Mouse (Mus musculus) splenic B cell, adult 2 months (primary cell): Measurements from ENCODE around the gene Tjap1.
A peak's percentile ranks its signal among the peaks of the same experiment; 100 is the strongest.

Source experiments
- DNase-seq: peaks from one replicate; pipeline ENCODE4 v3.0.0-alpha.2; 2011; ENCODE audit warnings: low read depth, low spot score
- H3K27me3 ChIP-seq: 2 replicates; pipeline ENCODE4 v1.6.1; 2012; ENCODE audit warnings: mild to moderate bottlenecking, low read length, moderate library complexity, mixed read lengths; ENCODE audit not compliant: control insufficient read depth, poor library complexity, insufficient read depth, severe bottlenecking
- H3K36me3 ChIP-seq: 2 replicates; pipeline ENCODE4 v1.6.1; 2012; ENCODE audit warnings: mild to moderate bottlenecking, low read length, moderate library complexity, mixed read lengths; ENCODE audit not compliant: control insufficient read depth, poor library complexity, insufficient read depth, severe bottlenecking

The Tjap1 gene

GRCm38 (mm10) chr17:46297364-46298219 lies 14.8 kb upstream of the Tjap1 start, which contains the start of gene Dlk2:
Dlk2 (plus strand) TSS chr17:46297421.
- Histone ChIP-seq H3K36me3 (no peaks in the 10 kb centered on the region), H3K27me3 (peaks cover 4% of the 10 kb centered on the region)
- peak; percentile 42 for DNase-seq

- H3K36me3 ChIP-seq = no peaks in the 10 kb centered on the region
- no peak for DNase-seq
- peaks cover 4% of the 10 kb centered on the region for H3K27me3 ChIP-seq
Measured at GRCm38 (mm10) chr17:46297028-46297363, 14.2 kb upstream of the Tjap1 start.

- H3K27me3 ChIP-seq = peaks cover 4% of the 10 kb centered on the region
- no peaks in the 10 kb centered on the region for H3K36me3 ChIP-seq
- DNase-seq = peak; percentile 57
Measured at GRCm38 (mm10) chr17:46296601-46297000, 13.8 kb upstream of the Tjap1 start.

- Histone ChIP-seq H3K27me3 (no peaks in the 10 kb centered on the region), H3K36me3 (no peaks in the 10 kb centered on the region)
- no peak for DNase-seq
Measured at GRCm38 (mm10) chr17:46287678-46288095, 4.9 kb upstream of the Tjap1 start.

GRCm38 (mm10) chr17:46285407-46285806 lies 2.6 kb upstream of the Tjap1 start:
- no peak for DNase-seq
- Histone ChIP-seq H3K36me3 (no peaks in the 10 kb centered on the region), H3K27me3 (no peaks in the 10 kb centered on the region)

- no peaks in the 10 kb centered on the region; the same call in 1 of the 2 replicates for H3K36me3 ChIP-seq
- H3K27me3 ChIP-seq = no peaks in the 10 kb centered on the region
- DNase-seq = no peak
Measured at GRCm38 (mm10) chr17:46284653-46285052, 1.8 kb upstream of the Tjap1 start.

- Histone ChIP-seq H3K36me3 (peaks cover 2% of the 10 kb centered on the region), H3K27me3 (no peaks in the 10 kb centered on the region)
- no peak for DNase-seq
Measured at GRCm38 (mm10) chr17:46283911-46284310, 1.1 kb upstream of the Tjap1 start.

GRCm38 (mm10) chr17:46283140-46283539 lies 314 bp upstream of the Tjap1 start:
- DNase-seq = no peak
- H3K27me3 ChIP-seq = no peaks in the 10 kb centered on the region

GRCm38 (mm10) chr17:46278011-46278765 lies 4.6 kb downstream of the Tjap1 start:
- peaks cover 2% of the 10 kb centered on the region for H3K36me3 ChIP-seq
- DNase-seq = no peak
- no peaks in the 10 kb centered on the region for H3K27me3 ChIP-seq

More at GRCm38 (mm10) chr17:46283140-46283539, 314 bp upstream of the Tjap1 start:
- H3K36me3 ChIP-seq = peaks cover 2% of the 10 kb centered on the region

GRCm38 (mm10) chr17:46277586-46277985 lies 5.2 kb downstream of the Tjap1 start:
- Histone ChIP-seq H3K36me3 (peaks cover 2% of the 10 kb centered on the region), H3K27me3 (no peaks in the 10 kb centered on the region)
- no peak for DNase-seq

GRCm38 (mm10) chr17:46275506-46275905 lies 7.3 kb downstream of the Tjap1 start:
- no peak for DNase-seq
- Histone ChIP-seq H3K36me3 (peaks cover 2% of the 10 kb centered on the region), H3K27me3 (no peaks in the 10 kb centered on the region)

GRCm38 (mm10) chr17:46275034-46275433 lies 7.8 kb downstream of the Tjap1 start:
- peaks cover 2% of the 10 kb centered on the region for H3K36me3 ChIP-seq
- no peaks in the 10 kb centered on the region for H3K27me3 ChIP-seq
- DNase-seq = no peak

- H3K27me3 ChIP-seq = no peaks in the 10 kb centered on the region
- peaks cover 2% of the 10 kb centered on the region for H3K36me3 ChIP-seq
- DNase-seq = no peak
Measured at GRCm38 (mm10) chr17:46274465-46274864, 8.4 kb downstream of the Tjap1 start.

- Histone ChIP-seq H3K36me3 (peaks cover 1% of the 10 kb centered on the region; the same call in 1 of the 2 replicates), H3K27me3 (no peaks in the 10 kb centered on the region)
- no peak for DNase-seq
Measured at GRCm38 (mm10) chr17:46273803-46274236, 9.0 kb downstream of the Tjap1 start.

- H3K27me3 ChIP-seq = no peaks in the 10 kb centered on the region
Measured at GRCm38 (mm10) chr17:46272675-46273074, 10.2 kb downstream of the Tjap1 start.

More at GRCm38 (mm10) chr17:46272675-46273074, 10.2 kb downstream of the Tjap1 start:
- no peak for DNase-seq
- 0 out of 2 replicates have a peak, but pooled peaks cover 1% of the 10 kb centered on the region for H3K36me3 ChIP-seq
